Mouse (Mus musculus) kidney, adult 11 months (tissue): ENCODE measurements around the gene Nob1.

ENCODE experiments used
- DNase-seq: peaks from one replicate; pipeline ENCODE4 v3.0.0; 2022

The Nob1 gene

DNA sequence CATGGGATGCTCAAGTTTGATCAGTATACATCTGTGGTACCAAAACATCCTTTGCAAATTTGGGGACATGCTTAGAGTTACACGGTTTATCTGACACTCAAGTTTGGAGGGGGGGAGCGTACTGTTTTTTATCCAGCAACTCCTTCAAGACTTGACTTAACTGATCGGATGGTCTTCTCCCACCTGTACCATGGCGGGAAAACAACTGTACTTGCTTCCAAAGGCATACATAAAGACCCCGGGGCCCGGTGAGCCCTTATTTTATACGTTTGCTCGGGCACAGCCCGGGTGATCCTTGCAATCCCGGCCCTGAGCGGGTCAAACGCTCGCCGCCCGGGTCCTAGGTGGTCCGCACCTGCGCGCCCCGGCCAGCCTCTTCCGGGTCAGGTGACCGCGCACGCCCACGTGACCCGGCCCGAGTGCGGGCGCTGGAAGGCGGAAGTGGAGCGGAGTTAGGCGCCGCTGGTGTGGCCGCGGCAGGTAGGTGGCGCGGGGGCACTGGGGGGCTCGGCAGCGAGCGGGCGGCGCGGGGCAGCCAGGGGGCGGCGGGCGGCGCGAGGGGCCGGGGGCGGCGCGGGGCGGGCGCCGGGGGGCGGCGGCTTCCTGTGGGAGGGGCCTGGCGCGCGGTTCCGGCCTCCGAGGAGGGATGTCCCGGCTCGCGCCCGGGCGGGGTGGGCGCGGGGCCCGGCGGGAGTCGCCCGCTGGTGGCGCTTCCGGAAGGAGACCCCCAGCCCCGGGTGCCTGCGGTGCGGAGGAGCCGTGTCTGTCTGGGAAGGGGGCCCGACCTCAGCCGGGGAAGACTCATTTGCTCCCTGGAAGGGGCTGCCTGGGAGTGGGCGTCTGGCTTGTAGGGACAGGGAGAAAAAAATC, 11.3 kb upstream of the Nob1 start, which contains the start of gene Wwp2:
Wwp2 (plus strand) TSS at position 404 of the 870 bp plus-strand sequence.
- peak; percentile 74 for DNase-seq

DNA sequence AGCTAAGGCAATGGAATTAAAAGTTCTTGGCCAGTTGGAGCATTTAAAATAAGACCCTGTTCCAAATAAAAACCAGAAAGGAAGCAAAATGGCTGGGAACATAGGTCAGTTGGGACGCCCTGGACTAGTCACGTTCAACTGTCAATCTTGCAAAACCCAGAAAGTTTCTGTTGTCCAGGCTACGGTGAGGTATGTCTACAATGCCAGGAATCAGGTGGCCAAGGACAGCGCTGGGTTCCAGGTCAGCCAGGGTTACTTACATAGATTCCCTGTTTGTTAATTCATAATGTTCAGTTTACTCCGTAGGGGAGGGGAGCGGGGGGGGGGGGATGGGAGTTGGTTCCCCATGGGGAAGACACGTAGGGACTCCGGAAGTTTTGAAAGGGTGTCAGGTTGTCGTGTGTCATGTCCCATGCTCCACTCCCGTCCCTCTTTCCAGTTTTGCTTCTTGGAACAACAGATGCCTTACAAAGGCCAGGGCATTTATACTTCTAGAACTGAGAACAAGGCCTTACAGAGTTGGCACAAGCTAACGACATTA, 10.6 kb upstream of the Nob1 start:
- DNase-seq: no peak

DNA sequence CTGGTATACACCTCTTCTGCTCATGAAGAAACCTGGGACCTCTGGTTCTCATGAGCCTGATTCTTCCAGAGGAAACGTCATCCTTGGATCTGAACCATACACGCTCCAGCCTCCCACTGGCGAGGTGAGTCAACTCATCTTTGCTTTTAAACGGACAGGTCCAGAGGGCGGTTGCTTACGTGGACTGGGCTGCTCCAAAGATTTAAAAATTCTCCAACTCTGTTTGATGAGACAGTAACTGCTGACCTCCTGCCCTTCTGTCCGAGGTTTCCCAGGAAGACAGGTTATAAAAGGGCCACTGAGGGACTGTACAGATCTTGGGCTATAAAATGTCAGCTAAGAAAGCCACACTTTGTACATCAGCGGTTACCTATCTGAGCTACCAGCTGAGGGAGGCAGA, 6.0 kb upstream of the Nob1 start:
- DNase-seq: peak; percentile 65

DNA sequence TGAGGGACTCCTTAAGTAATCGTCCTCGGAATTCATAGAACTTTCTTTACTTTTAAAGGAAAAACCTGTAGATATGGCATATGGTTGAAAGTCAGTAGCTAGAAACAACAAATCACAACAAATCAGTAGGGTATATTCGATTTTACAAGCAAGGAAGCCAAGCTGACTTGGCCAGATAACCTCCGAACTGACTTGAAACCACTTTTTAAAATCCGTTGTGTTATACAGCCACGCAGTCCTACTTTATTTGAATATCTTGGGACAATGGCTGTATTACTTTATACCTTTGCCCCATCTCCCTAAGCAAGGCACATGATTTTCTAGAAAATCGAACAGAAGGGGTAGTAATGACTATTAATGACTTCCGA, 363 bp upstream of the Nob1 start:
- no peak for DNase-seq

DNA sequence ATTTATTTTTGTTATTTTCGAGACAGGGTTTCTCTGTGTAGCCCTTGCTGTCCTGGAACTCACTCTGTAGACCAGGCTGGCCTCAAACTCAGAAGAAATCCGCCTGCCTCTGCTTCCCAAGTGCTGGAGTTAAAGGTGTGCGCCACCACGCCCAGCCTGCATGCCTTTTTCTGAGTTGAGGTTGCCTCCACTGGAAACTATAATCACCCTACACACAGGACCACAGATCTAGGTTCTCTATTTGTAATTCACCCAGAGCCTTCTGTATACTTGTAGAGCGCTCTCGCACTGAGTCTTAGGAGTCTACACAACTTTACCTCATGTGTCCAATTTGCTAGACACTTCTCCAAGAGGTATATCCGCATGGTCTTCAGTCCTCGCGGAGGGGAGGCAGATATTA, 675 bp downstream of the Nob1 start:
- no peak for DNase-seq

DNA sequence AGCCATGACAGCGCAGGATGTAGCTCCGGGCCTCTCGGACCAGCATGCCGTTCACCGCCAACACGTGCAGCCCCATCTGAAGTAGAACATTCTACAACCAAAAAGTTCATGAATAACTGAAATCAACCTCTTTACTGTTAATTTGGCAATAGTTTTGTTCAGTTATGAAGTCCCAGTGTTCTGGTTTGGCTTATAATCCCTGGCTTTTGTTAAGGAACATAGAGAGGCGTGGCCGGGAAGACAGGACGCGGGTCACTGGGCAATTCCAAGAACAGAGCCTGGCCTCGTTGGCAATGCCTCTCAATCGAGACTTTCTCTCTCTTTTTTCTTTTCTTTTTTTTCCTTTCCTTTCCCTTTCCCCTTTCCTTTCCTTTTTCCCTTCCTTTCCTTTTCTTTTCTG, 7.8 kb downstream of the Nob1 start:
- DNase-seq: no peak

DNA sequence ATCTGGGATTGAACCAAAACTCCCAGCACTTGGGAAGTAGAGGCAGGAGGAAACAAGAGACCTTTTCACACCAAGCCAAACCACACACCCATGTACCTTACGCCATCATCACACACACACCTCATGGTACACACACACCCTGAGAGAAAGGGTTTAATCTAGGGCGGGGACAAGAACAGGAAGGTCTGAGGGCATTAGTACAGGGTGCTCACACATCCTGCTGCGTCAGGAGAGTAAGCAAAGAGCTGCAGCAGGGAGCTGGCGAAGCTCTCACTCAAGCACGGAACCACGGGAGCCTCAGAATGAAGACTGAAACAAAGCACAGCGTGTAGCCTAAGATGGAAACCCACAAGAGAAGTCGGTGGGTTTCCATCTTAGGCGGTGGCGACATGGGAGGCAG, 11.0 kb downstream of the Nob1 start:
- no peak for DNase-seq

DNA sequence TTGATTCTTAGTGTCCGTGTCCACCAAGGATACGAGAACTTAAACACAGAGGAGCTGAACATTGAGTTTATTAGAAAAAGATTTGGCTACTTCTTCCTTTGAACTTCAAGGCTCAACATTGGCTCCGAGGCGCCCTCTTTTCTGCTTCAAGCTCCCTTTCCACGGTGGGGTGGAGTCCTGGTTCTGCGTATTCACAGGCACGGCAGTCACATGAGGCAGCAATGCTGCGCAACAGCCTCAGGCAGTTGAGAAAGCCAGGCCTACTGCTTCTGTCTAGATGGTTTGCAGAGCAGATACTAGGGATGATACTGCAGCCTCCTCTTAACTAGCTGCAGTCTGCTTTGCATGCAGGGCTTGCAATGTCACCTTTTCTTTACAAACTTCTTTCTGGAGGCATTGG, 12.3 kb downstream of the Nob1 start:
- DNase-seq: no peak

DNA sequence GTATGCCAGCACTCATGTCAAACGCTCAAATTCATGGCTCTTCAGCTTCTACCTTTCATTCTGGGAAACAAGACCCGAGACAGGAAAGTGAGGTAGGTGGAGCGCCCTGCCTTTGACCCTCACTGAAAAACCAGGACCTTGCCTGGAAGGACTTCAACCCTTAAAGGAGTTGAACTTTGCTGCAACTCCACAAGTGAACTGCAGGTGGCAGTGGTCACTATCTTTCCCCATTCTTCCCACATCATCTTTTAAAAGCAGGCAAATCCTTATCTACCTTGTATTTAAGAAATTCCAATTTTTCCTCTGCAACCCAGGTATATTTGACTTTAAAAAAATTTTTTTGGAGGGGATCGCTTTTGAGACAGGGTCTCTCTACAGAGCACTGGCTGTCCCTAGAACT, 13.5 kb downstream of the Nob1 start:
- no peak for DNase-seq

DNA sequence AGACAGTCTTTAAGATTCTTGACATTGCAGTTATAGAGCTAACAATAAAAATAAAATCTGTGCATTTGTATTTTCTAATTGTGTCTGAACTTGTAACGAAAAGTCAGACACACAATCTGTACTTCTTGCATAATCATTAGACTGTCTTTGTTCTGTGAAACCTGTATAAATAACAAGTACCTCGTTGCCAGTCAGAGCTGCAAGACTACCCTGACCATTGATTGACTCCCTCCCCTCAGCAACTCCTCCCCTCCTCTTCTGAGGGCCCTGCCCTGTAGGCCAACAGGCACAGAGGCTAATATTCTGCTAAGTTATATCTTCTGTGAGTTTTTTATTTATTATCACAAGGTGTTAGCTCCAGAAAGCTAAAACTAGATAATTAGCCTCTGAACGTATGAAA, 18.9 kb downstream of the Nob1 start:
- DNase-seq: no peak

DNA sequence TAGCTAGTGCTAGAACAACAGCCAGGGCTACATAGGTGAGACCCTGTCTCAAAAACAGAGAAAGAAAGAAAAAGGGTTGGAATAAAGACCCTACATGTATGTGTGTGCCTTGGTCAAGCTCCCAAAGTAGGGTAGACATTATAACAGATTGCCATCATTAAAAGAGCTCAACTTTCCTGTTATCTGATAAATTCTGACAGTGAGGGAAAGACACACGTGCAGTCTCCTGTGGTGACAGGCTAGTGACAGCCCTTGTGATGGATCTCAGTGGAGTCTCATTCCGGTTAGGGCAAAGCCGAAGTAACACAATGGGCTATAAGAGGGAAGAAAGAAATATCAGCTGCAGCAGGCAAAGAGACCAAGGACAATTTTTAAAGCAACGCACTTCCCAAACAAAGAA, 20.8 kb downstream of the Nob1 start:
- DNase-seq: no peak

DNA sequence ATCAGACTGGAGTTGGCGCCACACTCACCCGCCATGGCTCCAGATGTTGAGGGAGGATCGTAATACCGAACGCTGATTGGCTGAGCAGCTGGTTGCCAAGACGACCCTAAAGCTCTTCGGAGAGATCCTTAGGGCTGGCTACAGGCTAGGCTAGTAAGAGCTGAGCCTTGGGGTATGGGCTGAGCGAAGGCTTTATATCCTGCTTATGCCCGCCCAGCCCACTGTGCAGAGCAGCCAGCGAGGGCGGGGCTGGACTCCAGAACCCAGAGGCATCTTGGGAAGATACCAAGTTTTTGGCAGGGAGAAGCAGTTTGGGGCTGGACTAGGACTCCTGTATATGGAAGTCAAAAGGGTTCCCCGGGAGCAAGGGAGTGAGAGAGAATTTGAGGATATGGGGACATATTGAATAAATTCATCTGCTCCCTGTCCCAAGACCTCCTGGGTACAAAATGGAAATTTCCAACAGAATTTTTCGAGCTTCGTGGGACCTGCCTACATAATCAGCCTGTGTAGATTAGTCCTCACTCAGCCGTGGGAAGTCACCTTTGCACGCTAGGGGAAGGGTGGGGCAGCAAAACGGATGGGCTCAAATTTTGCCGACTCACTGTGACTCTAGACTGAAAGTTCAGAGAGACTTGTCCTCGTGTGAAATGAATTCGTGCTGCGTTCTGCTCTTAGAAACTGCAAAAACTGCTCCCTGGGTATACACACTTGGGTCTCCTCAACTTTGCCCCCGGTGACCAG, 21.6 kb downstream of the Nob1 start, which contains the start of gene Nqo1:
Nqo1 (minus strand) TSS at position 169 of the 744 bp plus-strand sequence.
- peak; percentile 88 for DNase-seq

DNA sequence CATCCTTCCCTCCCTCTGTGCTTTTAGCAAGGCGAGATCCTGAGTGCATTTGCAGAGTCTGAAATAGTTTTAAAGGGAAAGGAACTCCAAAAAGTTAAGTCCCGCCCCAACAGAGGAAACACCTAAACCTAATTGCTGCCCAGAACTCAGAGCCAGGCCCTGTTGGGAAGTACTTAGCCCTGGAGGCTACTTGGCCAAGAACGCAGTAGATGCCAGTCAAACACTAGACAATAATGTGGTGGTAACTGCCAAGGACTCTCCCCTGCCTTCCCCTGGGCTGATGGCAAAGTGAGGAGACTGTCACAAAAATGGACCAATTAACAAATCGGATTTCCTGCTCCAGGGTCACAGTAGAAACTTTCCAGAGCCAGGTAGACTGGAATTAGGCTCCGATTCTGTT, 23.0 kb downstream of the Nob1 start:
- DNase-seq: no peak

DNA sequence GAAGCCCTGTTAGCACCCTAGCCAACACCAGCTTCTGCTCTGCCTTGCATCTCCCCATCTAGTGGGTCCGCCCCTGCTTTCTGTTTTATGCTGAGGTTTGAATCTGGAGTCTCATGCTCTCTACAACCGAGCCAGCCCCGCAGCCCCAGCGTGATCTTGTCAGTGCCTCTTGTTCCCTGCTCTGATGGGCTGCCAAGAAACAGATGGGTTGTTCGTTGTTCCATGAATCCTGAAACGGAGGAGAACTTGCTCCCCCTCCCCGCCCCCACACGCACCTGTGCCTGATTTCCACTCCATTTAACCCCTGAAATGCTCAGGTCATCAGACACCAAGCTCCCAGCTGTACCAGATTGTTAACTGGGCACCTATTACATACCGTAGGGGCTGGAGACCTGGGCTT, 25.4 kb downstream of the Nob1 start:
- DNase-seq: no peak

DNA sequence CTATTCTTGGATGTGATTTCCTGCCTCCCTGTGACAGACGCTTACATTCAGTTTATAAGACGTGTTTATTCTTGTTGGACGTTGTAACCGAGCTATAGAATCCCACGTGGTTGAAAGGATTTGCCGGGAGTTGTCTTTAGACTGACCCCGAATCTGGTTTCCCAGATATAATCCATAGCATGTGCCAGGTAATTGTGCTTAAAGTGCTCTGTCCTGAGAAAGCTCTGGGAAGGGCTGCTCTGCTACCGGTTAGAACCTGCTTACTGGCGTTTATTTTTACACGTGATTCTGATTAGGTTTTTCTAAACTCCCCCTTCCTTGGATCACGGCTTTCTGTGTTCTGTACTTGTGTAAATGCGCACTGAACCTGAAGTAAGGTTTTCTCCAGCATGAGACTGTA, 27.2 kb downstream of the Nob1 start:
- no peak for DNase-seq

DNA sequence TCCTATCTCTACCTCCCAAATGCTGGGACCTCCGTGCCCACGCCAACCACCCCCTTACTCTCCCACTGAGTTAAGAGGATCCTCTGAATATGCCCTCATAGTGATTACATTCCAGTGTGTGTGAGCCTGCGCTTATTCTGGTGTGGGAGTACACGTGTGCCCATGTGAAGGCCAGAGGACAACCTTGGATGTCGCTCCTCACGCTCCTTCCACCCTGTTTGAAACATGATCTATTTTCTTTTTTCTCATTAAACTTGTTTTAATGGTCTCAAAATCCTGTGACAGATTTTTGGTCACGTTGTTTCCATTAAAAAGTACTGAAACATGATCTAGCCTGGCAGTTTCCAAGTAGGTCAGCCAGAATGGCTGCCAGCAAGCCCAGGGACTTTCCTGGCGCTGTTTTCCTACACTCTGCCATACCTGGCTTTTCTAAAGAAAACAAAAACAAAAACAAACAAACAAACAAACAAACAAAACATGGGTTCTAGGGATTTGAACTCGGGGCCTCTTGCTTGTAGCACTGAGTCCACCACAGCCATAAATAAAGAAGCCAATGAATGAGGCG, 28.7 kb downstream of the Nob1 start:
- DNase-seq: no peak

DNA sequence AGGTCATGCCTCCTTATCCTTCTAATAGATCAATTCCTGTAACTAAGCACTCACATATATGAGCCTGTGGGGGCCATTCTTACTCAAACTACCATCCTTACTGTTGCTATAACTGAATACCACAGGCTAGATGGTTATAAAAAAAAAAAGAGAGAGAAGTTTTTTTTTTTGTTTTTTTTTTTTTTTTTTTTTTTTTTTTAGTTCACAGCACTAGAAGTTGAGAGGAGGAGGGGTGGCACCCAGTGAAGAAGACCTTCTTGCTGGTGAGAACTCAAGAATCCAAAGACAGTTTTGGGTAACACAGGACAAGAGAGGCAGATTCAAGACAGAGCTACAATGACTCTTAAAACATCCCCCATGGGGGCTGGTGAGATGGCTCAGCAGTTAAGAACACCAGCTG, 29.5 kb downstream of the Nob1 start:
- DNase-seq: no peak

DNA sequence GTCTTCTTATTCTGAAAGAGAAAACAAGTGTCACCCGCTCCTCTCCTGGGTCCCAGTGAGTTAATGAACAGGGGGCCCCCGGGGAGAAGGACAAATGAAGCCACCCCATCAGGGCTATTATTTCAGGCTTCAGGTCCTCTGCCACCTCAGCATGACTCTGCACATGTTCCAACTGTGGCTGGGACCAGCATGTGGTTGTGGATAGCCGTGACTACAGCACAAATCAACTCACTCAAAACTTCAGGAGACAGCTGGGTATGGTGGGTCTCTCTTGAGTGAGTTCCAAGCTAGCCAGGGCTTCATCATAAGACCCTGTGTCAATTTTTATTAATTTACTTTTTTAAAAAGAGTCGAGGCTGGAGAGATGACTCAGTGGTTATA, 33.7 kb downstream of the Nob1 start:
- no peak for DNase-seq

DNA sequence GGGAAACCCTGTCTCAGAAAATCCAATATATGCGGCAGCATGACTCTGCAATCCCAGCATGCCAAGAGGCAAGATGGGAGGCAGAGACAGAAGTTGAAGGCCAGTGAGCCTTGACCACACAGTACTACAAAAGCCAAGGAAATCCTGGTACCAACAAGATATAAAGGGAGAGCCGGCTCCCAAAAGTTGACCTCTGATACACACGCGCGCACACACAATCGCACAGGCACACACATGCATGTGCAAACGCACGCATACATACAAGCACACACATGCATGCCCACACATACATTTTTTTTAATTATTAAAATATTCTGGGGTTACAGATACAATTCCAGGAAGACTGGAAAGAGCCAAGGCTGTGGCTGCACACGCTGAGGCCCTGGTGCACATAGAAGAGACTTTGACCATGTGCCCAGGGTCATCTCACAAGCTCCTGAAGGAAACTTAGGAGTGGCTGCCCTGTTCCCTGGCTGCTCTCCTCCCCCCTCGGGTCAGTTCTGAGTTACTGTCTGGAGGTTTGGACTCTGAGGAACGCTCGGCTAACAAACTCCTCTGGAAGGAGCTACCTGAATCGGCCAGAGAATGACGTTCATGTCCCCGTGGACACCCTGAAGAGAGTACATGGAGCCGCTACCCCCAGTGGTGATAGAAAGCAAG, 34.2 kb downstream of the Nob1 start:
- peak; percentile 83 for DNase-seq

DNA sequence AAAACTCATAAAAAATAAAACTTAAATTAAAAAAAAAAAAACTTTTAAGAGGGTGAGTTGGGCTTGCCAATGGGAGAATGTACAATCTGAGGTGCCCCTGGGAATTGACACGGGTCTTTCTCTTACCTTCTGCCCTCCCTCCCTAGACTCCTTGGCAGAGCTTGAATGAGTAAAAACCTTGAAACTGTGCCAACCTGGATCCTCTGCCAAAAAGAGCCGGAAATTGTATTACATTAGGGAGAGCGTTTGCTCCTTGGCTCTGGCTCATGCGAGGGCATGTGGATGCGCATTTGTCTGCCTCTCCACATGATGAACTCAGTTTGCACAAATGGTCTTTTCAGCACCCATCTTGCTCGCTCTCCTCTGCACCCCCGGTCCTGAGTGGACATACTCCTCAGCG, 35.3 kb downstream of the Nob1 start:
- peak; percentile 81 for DNase-seq

DNA sequence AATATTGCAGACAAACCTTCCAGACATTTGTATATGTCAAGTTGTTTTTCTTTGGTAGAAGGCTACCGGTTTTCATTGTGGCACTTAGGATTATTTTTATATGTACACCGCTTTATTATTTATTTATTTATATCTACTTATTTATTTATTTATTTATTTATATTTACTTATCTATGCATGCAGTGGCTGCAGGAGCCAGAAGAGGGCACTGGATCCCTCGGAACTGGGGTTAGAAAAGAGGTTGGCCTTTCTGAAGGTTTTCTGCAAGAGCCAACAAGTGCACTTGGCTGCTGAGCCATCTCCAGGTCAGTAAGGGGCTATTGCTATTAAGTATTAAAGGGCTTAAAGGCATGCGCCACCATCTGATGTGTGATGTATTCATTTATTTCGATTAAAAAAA, 37.0 kb downstream of the Nob1 start:
- DNase-seq: peak; percentile 52

DNA sequence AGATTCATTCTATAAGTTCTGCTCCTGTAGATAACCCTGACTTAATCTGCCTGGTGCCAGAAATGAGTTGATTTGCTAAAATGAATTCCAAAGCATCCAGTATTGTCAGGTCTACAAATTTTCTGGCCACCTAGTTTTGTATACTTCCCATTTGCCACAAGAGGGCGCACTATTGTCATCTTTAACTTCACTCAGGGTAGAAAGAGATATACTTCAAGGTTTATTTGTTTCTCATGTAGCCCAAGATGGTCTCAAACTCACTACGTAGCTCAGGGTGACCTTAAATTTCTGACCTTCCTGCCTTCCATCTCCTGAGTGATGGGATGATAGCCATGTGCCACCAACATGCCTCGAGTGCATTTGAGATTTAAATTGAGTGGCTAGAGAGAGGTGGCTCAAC, 38.2 kb downstream of the Nob1 start:
- DNase-seq: no peak

DNA sequence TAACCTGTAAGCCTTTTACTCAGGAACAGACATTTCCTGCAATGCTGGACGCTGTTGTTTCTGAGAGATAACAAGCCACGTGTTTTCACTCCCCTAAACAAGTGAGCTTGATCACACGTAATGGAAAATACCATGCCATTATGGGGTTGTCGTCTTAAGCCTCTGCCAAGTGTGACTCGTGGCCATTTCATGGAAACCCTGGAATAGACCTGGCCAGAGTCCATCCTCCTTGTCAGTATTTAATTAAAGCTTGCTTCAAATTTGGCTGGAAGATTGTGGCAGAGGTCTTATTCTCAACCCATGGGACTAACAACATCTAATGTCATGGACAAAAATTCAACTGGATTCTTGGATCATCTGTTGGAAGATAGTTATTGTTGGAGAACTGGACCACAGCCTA, 38.7 kb downstream of the Nob1 start:
- peak; percentile 56 for DNase-seq
